ENCODE assay signal across 12 mouse cellular contexts in genomic region chr7:109545255-109545993, GRCm38 (mm10). TPM values are rescaled to one million over a fixed set of nuclear protein-coding genes. Genes with fewer than 3 reads are reported as not detected.
DNase-seq lines count a peak whose midpoint lies in the region; ATAC-seq and TF ChIP-seq lines count a peak whose summit lies in the region.
"Had no signal": no experiment of that assay in that cellular context is flagged by ENCODE, and none has a peak within 500 bp of the region (broad histone marks: within the 10 kb centered on the region; RNA-seq: fewer than 3 reads in every experiment).

No protein-coding gene starts in this region.

- WGBS in midbrain, embryonic 10.5 days, result 82% methylated on average over 10 of the region's 10 CpGs
- 70% methylated on average over 10 of the region's 10 CpGs for WGBS in midbrain, postnatal 0 days
- 70% methylated on average over 10 of the region's 10 CpGs for WGBS in heart, embryonic 12.5 days
- WGBS in neural tube, embryonic 14.5 days, result 75% methylated on average over 10 of the region's 10 CpGs

- H3K4me3 ChIP-seq in midbrain, embryonic 10.5 days, result no peak overlapping the region
- no peak overlapping the region for H3K4me3 ChIP-seq in midbrain, postnatal 0 days (ENCODE audit: low read depth, low read length)
- H3K4me3 ChIP-seq in heart, embryonic 12.5 days, result no peak overlapping the region
- H3K4me3 ChIP-seq in neural tube, embryonic 14.5 days (ENCODE audit: low read depth, low read length), result no peak overlapping the region
- H3K4me3 ChIP-seq in layer of hippocampus, adult 2 months, result no peak overlapping the region
- H3K4me3 ChIP-seq: embryonic facial prominence, embryonic 12.5 days had no signal

- ATAC-seq in midbrain, postnatal 0 days (ENCODE audit: low FRiP score), result no peak
- ATAC-seq in heart, embryonic 12.5 days (ENCODE audit: insufficient number of reproducible peaks, low FRiP score), result no peak
- no peak for ATAC-seq in neural tube, embryonic 14.5 days (ENCODE audit: low read depth)
- ATAC-seq: inflammation-experienced regulatory T-cells, adult 6 months had no signal

- no peak overlapping the region for H3K9ac ChIP-seq in midbrain, postnatal 0 days (replicated peaks; ENCODE audit: low read length, poor library complexity, severe bottlenecking)
- H3K9ac ChIP-seq in heart, embryonic 12.5 days, result 0 out of 2 replicates have a peak overlapping the region, but pooled peaks have one; percentile 24
- H3K9ac ChIP-seq in neural tube, embryonic 14.5 days (replicated peaks; ENCODE audit: low read depth, low read length), result no peak overlapping the region
- H3K9ac ChIP-seq: embryonic facial prominence, embryonic 12.5 days had no signal

- no peak for TF ChIP-seq CTCF in midbrain, postnatal 0 days (IDR thresholded peaks at IDR 0.05)
- TF ChIP-seq CTCF in layer of hippocampus, adult 2 months (conservative IDR thresholded peaks at IDR 0.05), result no peak

- peak; percentile 58 for DNase-seq in adrenal gland, adult 2 months
- no peak for DNase-seq in adrenal gland, adult 18-20 months (ENCODE audit: low spot score in 2 of 2)
- no peak for DNase-seq in midbrain, embryonic 10.5 days (ENCODE audit: low spot score)
- DNase-seq in midbrain, postnatal 0 days (ENCODE audit: low spot score), result no peak
- no peak for DNase-seq in thymus, postnatal 4 days
- DNase-seq in layer of hippocampus, adult 2 months (ENCODE audit: low spot score in 2 of 2), result no peak
- DNase-seq: thymus, postnatal 36 days had no signal

- H3K36me3 ChIP-seq in midbrain, embryonic 10.5 days, result peaks cover 76% of the 10 kb centered on the region
- peaks cover 6% of the 10 kb centered on the region; the same call in 1 of the 2 replicates for H3K36me3 ChIP-seq in midbrain, postnatal 0 days (ENCODE audit: insufficient read depth, low read length)
- peaks cover 65% of the 10 kb centered on the region for H3K36me3 ChIP-seq in heart, embryonic 12.5 days
- no peaks in the 10 kb centered on the region for H3K36me3 ChIP-seq in neural tube, embryonic 14.5 days (ENCODE audit: control insufficient read depth, insufficient read depth, low read length)

- H3K27ac ChIP-seq in midbrain, embryonic 10.5 days (replicated peaks), result peak overlapping the region; percentile 30; the same call in 1 of the 2 replicates
- H3K27ac ChIP-seq in midbrain, postnatal 0 days (ENCODE audit: low read depth, low read length), result no peak overlapping the region
- no peak overlapping the region for H3K27ac ChIP-seq in heart, embryonic 12.5 days (ENCODE audit: poor library complexity, severe bottlenecking)
- 0 out of 2 replicates have a peak overlapping the region, but pooled peaks have one; percentile 29 for H3K27ac ChIP-seq in neural tube, embryonic 14.5 days (ENCODE audit: low read depth, low read length)
- H3K27ac ChIP-seq in layer of hippocampus, adult 2 months, result no peak overlapping the region; the same call in 1 of the 2 replicates
- H3K27ac ChIP-seq: embryonic facial prominence, embryonic 12.5 days had no signal

- no peaks in the 10 kb centered on the region for H3K4me1 ChIP-seq in midbrain, embryonic 10.5 days
- H3K4me1 ChIP-seq in midbrain, postnatal 0 days (ENCODE audit: insufficient read depth, low read length), result no peaks in the 10 kb centered on the region
- peaks cover 18% of the 10 kb centered on the region for H3K4me1 ChIP-seq in heart, embryonic 12.5 days (replicated peaks)
- no peaks in the 10 kb centered on the region for H3K4me1 ChIP-seq in neural tube, embryonic 14.5 days (ENCODE audit: control insufficient read depth, insufficient read depth, low read length)
- H3K4me1 ChIP-seq: embryonic facial prominence, embryonic 12.5 days had no signal

- no peak overlapping the region for H3K4me2 ChIP-seq in midbrain, postnatal 0 days (ENCODE audit: low read depth, low read length, poor library complexity, severe bottlenecking)
- no peak overlapping the region for H3K4me2 ChIP-seq in heart, embryonic 12.5 days
- no peak overlapping the region for H3K4me2 ChIP-seq in neural tube, embryonic 14.5 days (ENCODE audit: low read depth, low read length)
- H3K4me2 ChIP-seq: embryonic facial prominence, embryonic 12.5 days had no signal

- H3K9me3 ChIP-seq in midbrain, embryonic 10.5 days (replicated peaks), result no peaks in the 10 kb centered on the region
- no peaks in the 10 kb centered on the region for H3K9me3 ChIP-seq in midbrain, postnatal 0 days (ENCODE audit: low read length)
- H3K9me3 ChIP-seq in heart, embryonic 12.5 days (replicated peaks), result no peaks in the 10 kb centered on the region
- H3K9me3 ChIP-seq in neural tube, embryonic 14.5 days (ENCODE audit: control insufficient read depth, low read length), result no peaks in the 10 kb centered on the region
- H3K9me3 ChIP-seq: embryonic facial prominence, embryonic 12.5 days had no signal

- H3K27me3 ChIP-seq in midbrain, embryonic 10.5 days (ENCODE audit: low read depth, poor library complexity, severe bottlenecking), result no peaks in the 10 kb centered on the region
- no peaks in the 10 kb centered on the region for H3K27me3 ChIP-seq in midbrain, postnatal 0 days (ENCODE audit: insufficient read depth, low read length)
- no peaks in the 10 kb centered on the region for H3K27me3 ChIP-seq in heart, embryonic 12.5 days (replicated peaks)
- no peaks in the 10 kb centered on the region for H3K27me3 ChIP-seq in neural tube, embryonic 14.5 days (ENCODE audit: control insufficient read depth, insufficient read depth, low read length)
- H3K27me3 ChIP-seq: embryonic facial prominence, embryonic 12.5 days had no signal

RNA-seq across cellular contexts. Expression of gene Rpl27a, which starts 26.5 kb away (rescaled TPM):
- total RNA-seq in adrenal gland, adult 2 months (2021), result 100 to 1,000 TPM; 240 to 258 TPM
- polyA plus RNA-seq in adrenal gland, adult 2 months (2012; rRNA removed), result 245 and 268 TPM in 2 replicates
- total RNA-seq in adrenal gland, adult 18-20 months (2021), result 100 to 1,000 TPM; 204 to 208 TPM
- polyA plus RNA-seq in midbrain, embryonic 10.5 days (2016; fragmentation: Nextera tagmentation; extraction: Ambion mirVana), result 113 and 126 TPM in 2 replicates
- total RNA-seq in midbrain, postnatal 0 days (2014; rRNA removed), result 407 and 426 TPM in 2 replicates
- 84.7 and 92.9 TPM in 2 replicates for polyA plus RNA-seq in midbrain, postnatal 0 days (2015; fragmentation: Nextera tagmentation; extraction: Ambion mirVana)
- polyA plus RNA-seq in heart, embryonic 12.5 days (2016; fragmentation: Nextera tagmentation; extraction: Ambion mirVana), result 80.5 and 83.4 TPM in 2 replicates
- 82.0 and 85.8 TPM in 2 replicates for polyA plus RNA-seq in neural tube, embryonic 14.5 days (2014; fragmentation: Nextera tagmentation; extraction: Ambion mirVana)
- total RNA-seq in layer of hippocampus, adult 2 months (2021), result 100 to 1,000 TPM; 143 to 145 TPM

RNA-seq across cellular contexts. Expression of gene Trim66, which starts 37.5 kb away (rescaled TPM):
- under 1 TPM; 0.23 to 0.24 TPM for total RNA-seq in adrenal gland, adult 2 months (2021)
- polyA plus RNA-seq in adrenal gland, adult 2 months (2012; rRNA removed), result 0.17 and 0.21 TPM in 2 replicates
- under 1 TPM; 0.19 to 0.30 TPM for total RNA-seq in adrenal gland, adult 18-20 months (2021)
- 0.09 and 0.12 TPM in 2 replicates for polyA plus RNA-seq in midbrain, embryonic 10.5 days (2016; fragmentation: Nextera tagmentation; extraction: Ambion mirVana)
- 9.1 and 10.1 TPM in 2 replicates for total RNA-seq in midbrain, postnatal 0 days (2014; rRNA removed)
- polyA plus RNA-seq in midbrain, postnatal 0 days (2015; fragmentation: Nextera tagmentation; extraction: Ambion mirVana), result 1.4 and 1.9 TPM in 2 replicates
- polyA plus RNA-seq in heart, embryonic 12.5 days (2016; fragmentation: Nextera tagmentation; extraction: Ambion mirVana), result 0.03 TPM in 1 of 2 replicates, not detected in the other
- 0.46 and 0.60 TPM in 2 replicates for polyA plus RNA-seq in neural tube, embryonic 14.5 days (2014; fragmentation: Nextera tagmentation; extraction: Ambion mirVana)
- 1 to 10 TPM; 5.0 to 6.0 TPM for total RNA-seq in layer of hippocampus, adult 2 months (2021)
- polyA plus RNA-seq: inflammation-experienced regulatory T-cells, adult 6 months; limb, embryonic 11.5 days had no signal

Comparison
In these comparisons a context has a peak if more than half of its experiments do, and no peak if none do; other contexts are left out.
1. H3K27ac ChIP-seq: peak in midbrain, embryonic 10.5 days (single experiment) and neural tube, embryonic 14.5 days (single experiment); none in midbrain, postnatal 0 days (single experiment), heart, embryonic 12.5 days (single experiment) and layer of hippocampus, adult 2 months (single experiment).